16 mouse cellular contexts compared by ENCODE assay signal in genomic region chr12:26799310-26799709, GRCm38 (mm10).
DNase-seq lines count a peak whose midpoint lies in the region; ATAC-seq and TF ChIP-seq lines count a peak whose summit lies in the region.
"Had no signal": no experiment of that assay in that cellular context is flagged by ENCODE, and none has a peak within 500 bp of the region (broad histone marks: within the 10 kb centered on the region; RNA-seq: fewer than 3 reads in every experiment).

No protein-coding gene starts in this region.

- TF ChIP-seq CTCF in lung, embryonic 14.5 days (IDR thresholded peaks at IDR 0.05; ENCODE audit: low read depth): no peak
- TF ChIP-seq CTCF in liver, postnatal 0 days (IDR thresholded peaks at IDR 0.05; ENCODE audit: low read depth): no peak

- WGBS in embryonic facial prominence, embryonic 13.5 days: 66% methylated on average over 6 of the region's 6 CpGs
- 85% methylated on average over 6 of the region's 6 CpGs for WGBS in embryonic facial prominence, embryonic 10.5 days
- 57% methylated on average over 6 of the region's 6 CpGs for WGBS in lung, embryonic 14.5 days
- WGBS in liver, postnatal 0 days (ENCODE audit: insufficient replicate concordance): 72% methylated on average over 6 of the region's 6 CpGs

- no peak for TF ChIP-seq EP300 in liver, postnatal 0 days (IDR thresholded peaks at IDR 0.05; ENCODE audit: low read depth)

- no peak for DNase-seq in embryonic facial prominence, embryonic 10.5 days (ENCODE audit: low spot score)
- peak; percentile 50 for DNase-seq in lung, embryonic 14.5 days
- no peak for DNase-seq in lung, adult 18-20 months
- DNase-seq in right cerebral cortex, postnatal 4 days: peak; percentile 39
- DNase-seq in right cerebral cortex, adult 2 months (ENCODE audit: low spot score in 2 of 2): no peak
- DNase-seq in liver, postnatal 0 days: no peak
- DNase-seq: cerebellum, adult 11 months; kidney, adult 2 months; right cerebral cortex, postnatal 25 days; thymus, postnatal 4 days had no signal

- no peaks in the 10 kb centered on the region for H3K27me3 ChIP-seq in embryonic facial prominence, embryonic 13.5 days
- H3K27me3 ChIP-seq in embryonic facial prominence, embryonic 10.5 days (replicated peaks; ENCODE audit: low read depth, poor library complexity, severe bottlenecking): no peaks in the 10 kb centered on the region
- H3K27me3 ChIP-seq in lung, embryonic 14.5 days (ENCODE audit: insufficient read depth, low read length): no peaks in the 10 kb centered on the region
- no peaks in the 10 kb centered on the region for H3K27me3 ChIP-seq in liver, postnatal 0 days (ENCODE audit: insufficient read depth, low read length)
- H3K27me3 ChIP-seq: heart, embryonic 13.5 days; limb, embryonic 13.5 days; liver, embryonic 15.5 days had no signal

- no peak overlapping the region for H3K4me3 ChIP-seq in embryonic facial prominence, embryonic 13.5 days
- H3K4me3 ChIP-seq in embryonic facial prominence, embryonic 10.5 days: no peak overlapping the region
- H3K4me3 ChIP-seq in lung, embryonic 14.5 days (ENCODE audit: low read depth, low read length): no peak overlapping the region
- no peak overlapping the region for H3K4me3 ChIP-seq in liver, postnatal 0 days (ENCODE audit: low read depth, low read length)
- H3K4me3 ChIP-seq: heart, embryonic 13.5 days; limb, embryonic 13.5 days; liver, embryonic 15.5 days had no signal

- peaks cover 9% of the 10 kb centered on the region; the same call in 1 of the 2 replicates for H3K4me1 ChIP-seq in embryonic facial prominence, embryonic 13.5 days
- peaks cover 10% of the 10 kb centered on the region for H3K4me1 ChIP-seq in embryonic facial prominence, embryonic 10.5 days
- H3K4me1 ChIP-seq in lung, embryonic 14.5 days (ENCODE audit: insufficient read depth): no peaks in the 10 kb centered on the region
- no peaks in the 10 kb centered on the region for H3K4me1 ChIP-seq in liver, postnatal 0 days (ENCODE audit: insufficient read depth)
- H3K4me1 ChIP-seq: heart, embryonic 13.5 days; limb, embryonic 13.5 days; liver, embryonic 15.5 days had no signal

- H3K4me2 ChIP-seq in embryonic facial prominence, embryonic 13.5 days: no peak overlapping the region
- no peak overlapping the region for H3K4me2 ChIP-seq in lung, embryonic 14.5 days
- H3K4me2 ChIP-seq in liver, postnatal 0 days (ENCODE audit: low read depth, low read length): no peak overlapping the region
- H3K4me2 ChIP-seq: heart, embryonic 13.5 days; limb, embryonic 13.5 days; liver, embryonic 15.5 days had no signal

- no peak overlapping the region for H3K9ac ChIP-seq in embryonic facial prominence, embryonic 13.5 days
- H3K9ac ChIP-seq in lung, embryonic 14.5 days: no peak overlapping the region
- H3K9ac ChIP-seq in liver, postnatal 0 days (replicated peaks): no peak overlapping the region
- H3K9ac ChIP-seq: heart, embryonic 13.5 days; limb, embryonic 13.5 days; liver, embryonic 15.5 days had no signal

- no peak for ATAC-seq in embryonic facial prominence, embryonic 13.5 days (ENCODE audit: insufficient number of reproducible peaks, insufficient read depth, low FRiP score, low TSS enrichment, low read depth)
- no peak for ATAC-seq in lung, embryonic 14.5 days (ENCODE audit: insufficient read depth)
- ATAC-seq in granulocyte monocyte progenitor cell, adult 5-6 weeks (replicated peaks; ENCODE audit: poor library complexity, severe bottlenecking): no peak
- no peak for ATAC-seq in liver, postnatal 0 days

- no peaks in the 10 kb centered on the region for H3K36me3 ChIP-seq in embryonic facial prominence, embryonic 13.5 days
- H3K36me3 ChIP-seq in embryonic facial prominence, embryonic 10.5 days (replicated peaks): no peaks in the 10 kb centered on the region
- no peaks in the 10 kb centered on the region for H3K36me3 ChIP-seq in lung, embryonic 14.5 days (ENCODE audit: insufficient read depth)
- H3K36me3 ChIP-seq in liver, postnatal 0 days (replicated peaks; ENCODE audit: insufficient read depth, low read length): no peaks in the 10 kb centered on the region
- H3K36me3 ChIP-seq: heart, embryonic 13.5 days; limb, embryonic 13.5 days; liver, embryonic 15.5 days had no signal

- no peaks in the 10 kb centered on the region for H3K9me3 ChIP-seq in embryonic facial prominence, embryonic 13.5 days
- H3K9me3 ChIP-seq in embryonic facial prominence, embryonic 10.5 days: no peaks in the 10 kb centered on the region
- no peaks in the 10 kb centered on the region for H3K9me3 ChIP-seq in lung, embryonic 14.5 days (ENCODE audit: low read depth, low read length)
- H3K9me3 ChIP-seq in liver, postnatal 0 days (ENCODE audit: low read length): no peaks in the 10 kb centered on the region
- H3K9me3 ChIP-seq: heart, embryonic 13.5 days; limb, embryonic 13.5 days; liver, embryonic 15.5 days had no signal

- H3K27ac ChIP-seq in embryonic facial prominence, embryonic 13.5 days: 0 out of 2 replicates have a peak overlapping the region, but pooled peaks have one; percentile 35
- H3K27ac ChIP-seq in embryonic facial prominence, embryonic 10.5 days (replicated peaks): no peak overlapping the region
- no peak overlapping the region for H3K27ac ChIP-seq in lung, embryonic 14.5 days (ENCODE audit: low read depth)
- no peak overlapping the region for H3K27ac ChIP-seq in liver, postnatal 0 days (ENCODE audit: low read depth)
- H3K27ac ChIP-seq: heart, embryonic 13.5 days; limb, embryonic 13.5 days; liver, embryonic 15.5 days; macrophage had no signal

Comparison
In these comparisons a context has a peak if more than half of its experiments do, and no peak if none do; other contexts are left out.
1. DNase-seq: peak in lung, embryonic 14.5 days (single experiment) and right cerebral cortex, postnatal 4 days (single experiment); none in embryonic facial prominence, embryonic 10.5 days (single experiment), lung, adult 18-20 months (0 of 2), right cerebral cortex, adult 2 months (0 of 2) and liver, postnatal 0 days (single experiment).